ENCODE assay signal across 15 mouse cellular contexts in genomic region chr3:86382557-86382956, GRCm38 (mm10).
"Had no signal": no experiment of that assay in that cellular context is flagged by ENCODE, and none has a peak within 500 bp of the region (broad histone marks: within the 10 kb centered on the region; RNA-seq: fewer than 3 reads in every experiment).

No protein-coding gene starts in this region.

- H3K27me3 ChIP-seq: limb, embryonic 12.5 days; liver, embryonic 13.5 days; lung, embryonic 15.5 days; neural tube, embryonic 13.5 days; stomach, embryonic 15.5 days had no signal

- H3K9me3 ChIP-seq: limb, embryonic 12.5 days; liver, embryonic 13.5 days; lung, embryonic 15.5 days; neural tube, embryonic 13.5 days; stomach, embryonic 15.5 days had no signal

- H3K4me1 ChIP-seq: liver, embryonic 13.5 days; lung, embryonic 15.5 days; stomach, embryonic 15.5 days had no signal

- H3K36me3 ChIP-seq: limb, embryonic 12.5 days; liver, embryonic 13.5 days; lung, embryonic 15.5 days; neural tube, embryonic 13.5 days; stomach, embryonic 15.5 days had no signal

- H3K27ac ChIP-seq: kidney, postnatal 0 days; limb, embryonic 12.5 days; liver, embryonic 13.5 days; lung, embryonic 15.5 days; neural tube, embryonic 13.5 days; stomach, embryonic 15.5 days had no signal

- H3K4me3 ChIP-seq: limb, embryonic 12.5 days; liver, embryonic 13.5 days; lung, embryonic 15.5 days; neural tube, embryonic 13.5 days; stomach, embryonic 15.5 days had no signal

- DNase-seq: kidney, adult 11 months; kidney, adult 9 months; liver; liver, embryonic 13.5 days; liver, postnatal 0 days; lung, postnatal 14 days; midbrain, embryonic 14.5 days; right cerebral cortex, postnatal 14 days; thymus, adult 2 months; thymus, postnatal 25 days had no signal
